Mouse (Mus musculus): Measurements from ENCODE around the gene Hspa1b.

- TF ChIP-seq CTCF (IDR thresholded peaks at IDR 0.05; ENCODE audit: low read depth) (no peak), EP300 (optimal IDR thresholded peaks at IDR 0.05) (no peak)
Measured at GRCm38 (mm10) chr17:34916316-34916715, 42.7 kb downstream of the Hspa1b start.
